Mouse (Mus musculus) embryonic facial prominence, embryonic 11.5 days (tissue): Measurements from ENCODE around the gene Frs2. TPM values are rescaled to one million over a fixed set of nuclear protein-coding genes. Genes with fewer than 3 reads are reported as not detected.

ENCODE experiments used
- ATAC-seq: fragments of 200-750 bp; cut with Nextera tagmentation; replicated peaks from 2 replicates; pipeline ENCODE4 v1.8.0; 2017; ENCODE audit warnings: low read depth; ENCODE audit not compliant: insufficient number of reproducible peaks, low FRiP score, low TSS enrichment
- DNase-seq: peaks from one replicate; pipeline ENCODE4 v3.0.0-alpha.2; 2015; ENCODE audit warnings: low spot score
- H3K27ac ChIP-seq: fragments of 300-500 bp; sonication (generic); replicated peaks from 2 replicates; pipeline ENCODE4 v1.5.1; 2014; ENCODE audit warnings: mild to moderate bottlenecking, low read depth, low read length, control low read depth
- H3K27me3 ChIP-seq: fragments of 300-500 bp; sonication (generic); 2 replicates; pipeline ENCODE4 v1.6.1; 2014; ENCODE audit warnings: mild to moderate bottlenecking, low read length, moderate library complexity, mixed read lengths; ENCODE audit not compliant: control insufficient read depth, insufficient read depth
- H3K36me3 ChIP-seq: fragments of 300-500 bp; sonication (generic); replicated peaks from 2 replicates; pipeline ENCODE4 v1.6.1; 2014; ENCODE audit warnings: low read depth, mild to moderate bottlenecking, low read length, moderate library complexity, mixed read lengths; ENCODE audit not compliant: control insufficient read depth, insufficient read depth
- H3K4me1 ChIP-seq: fragments of 300-500 bp; sonication (generic); 2 replicates; pipeline ENCODE4 v1.6.1; 2014; ENCODE audit warnings: low read length, mixed read lengths; ENCODE audit not compliant: control insufficient read depth, insufficient read depth
- H3K4me2 ChIP-seq: fragments of 300-500 bp; sonication (generic); 2 replicates; pipeline ENCODE4 v1.6.1; 2014; ENCODE audit warnings: low read depth, mild to moderate bottlenecking, control low read depth, low read length, moderate library complexity
- H3K4me3 ChIP-seq: fragments of 300-500 bp; sonication (generic); 2 replicates; pipeline ENCODE4 v1.5.1; 2014; ENCODE audit warnings: low read depth, low read length, control low read depth
- H3K9ac ChIP-seq: fragments of 300-500 bp; sonication (generic); replicated peaks from 2 replicates; pipeline ENCODE4 v1.6.1; 2014; ENCODE audit warnings: mild to moderate bottlenecking, control low read depth, low read length
- H3K9me3 ChIP-seq: fragments of 300-500 bp; sonication (generic); replicated peaks from 2 replicates; pipeline ENCODE4 v1.6.1; 2016; ENCODE audit warnings: mild to moderate bottlenecking, low read length, inconsistent platforms, mixed read lengths; ENCODE audit not compliant: control insufficient read depth
- WGBS: fragments of 180-500 bp; shearing (Covaris S2); extraction: QIAGEN DNeasy Blood & Tissue Kit; methylation state at CpG from one replicate; pipeline ENCODE4 v1.1.7; 2014; 5-methylcytosine and 5-hydroxymethylcytosine counted together
- polyA plus RNA-seq: library from polyadenylated mRNA; unstranded; fragments of >200 nt; fragmentation: Nextera tagmentation; extraction: Ambion mirVana; gene quantifications from 2 replicates; pipeline ENCODE4 v1.2.1, GENCODE M21; 2014

Frs2 gene
- polyA plus RNA-seq, 1 experiment from 2014 or later = 25.5 TPM

DNA sequence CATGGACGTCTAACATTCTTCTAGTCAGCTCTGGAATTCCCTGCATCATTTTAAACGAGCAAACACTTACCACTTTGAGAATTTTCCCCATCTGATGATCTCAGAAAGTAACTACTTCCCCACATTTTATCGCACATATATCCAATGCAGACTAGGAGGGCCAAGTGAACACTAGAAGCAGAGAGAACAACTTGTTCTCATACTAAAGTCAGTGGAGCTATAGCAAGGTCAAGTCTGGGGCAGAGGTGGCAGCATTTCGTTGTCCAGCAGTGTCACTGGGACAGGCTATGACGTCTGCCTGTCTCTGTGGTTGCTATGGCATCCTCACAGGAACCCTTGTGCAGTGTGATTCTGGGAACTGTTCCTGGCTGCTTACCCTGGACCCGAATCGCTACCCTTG is 36.9 kb downstream of the Frs2 start:
- Histone ChIP-seq H3K9ac (no peak overlapping the region), H3K4me2 (no peak overlapping the region), H3K27me3 (no peaks in the 10 kb centered on the region), H3K36me3 (no peaks in the 10 kb centered on the region), H3K4me3 (no peak overlapping the region), H3K9me3 (no peaks in the 10 kb centered on the region), H3K4me1 (no peaks in the 10 kb centered on the region), H3K27ac (no peak overlapping the region)
- ATAC-seq (no peak), DNase-seq (no peak)
- WGBS = 73% methylated on average over 7 of the region's 7 CpGs

GRCm38 (mm10) chr10:117110271-117110670 is 38.1 kb downstream of the Frs2 start:
- Histone ChIP-seq H3K4me1 (no peaks in the 10 kb centered on the region), H3K4me3 (no peak overlapping the region), H3K36me3 (no peaks in the 10 kb centered on the region), H3K9me3 (no peaks in the 10 kb centered on the region), H3K9ac (no peak overlapping the region), H3K27me3 (no peaks in the 10 kb centered on the region), H3K4me2 (no peak overlapping the region), H3K27ac (no peak overlapping the region)
- ATAC-seq (no peak), DNase-seq (no peak)
- WGBS = 71% methylated on average over 3 of the region's 3 CpGs

DNA sequence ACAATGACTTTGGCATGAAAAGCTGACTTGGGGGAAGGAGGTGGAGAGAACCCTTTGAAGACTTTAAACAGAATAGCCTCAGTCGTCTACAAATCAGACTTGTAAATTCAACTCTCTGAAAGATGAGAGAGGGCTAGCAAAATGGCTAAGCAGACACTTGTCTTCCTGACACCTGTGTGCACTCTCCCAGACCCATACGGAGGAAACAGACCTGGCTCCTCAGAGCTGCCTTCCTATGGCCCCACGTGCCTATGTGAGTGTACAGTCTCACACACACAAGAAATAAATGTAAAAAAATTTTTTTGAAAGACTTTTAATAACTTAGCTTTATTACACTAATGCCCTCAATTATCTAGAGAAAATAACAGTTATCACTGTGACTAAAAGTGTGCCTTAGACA is 41.6 kb downstream of the Frs2 start:
- DNase-seq (no peak), ATAC-seq (no peak)
- WGBS = 35% methylated on average over 3 of the region's 3 CpGs
- H3K9me3 ChIP-seq = no peaks in the 10 kb centered on the region
- H3K27me3 ChIP-seq = no peaks in the 10 kb centered on the region
- H3K9ac ChIP-seq = no peak overlapping the region
- no peak overlapping the region for H3K4me3 ChIP-seq
- no peak overlapping the region for H3K27ac ChIP-seq
- no peaks in the 10 kb centered on the region for H3K36me3 ChIP-seq
- H3K4me2 ChIP-seq = no peak overlapping the region
- no peaks in the 10 kb centered on the region for H3K4me1 ChIP-seq

DNA sequence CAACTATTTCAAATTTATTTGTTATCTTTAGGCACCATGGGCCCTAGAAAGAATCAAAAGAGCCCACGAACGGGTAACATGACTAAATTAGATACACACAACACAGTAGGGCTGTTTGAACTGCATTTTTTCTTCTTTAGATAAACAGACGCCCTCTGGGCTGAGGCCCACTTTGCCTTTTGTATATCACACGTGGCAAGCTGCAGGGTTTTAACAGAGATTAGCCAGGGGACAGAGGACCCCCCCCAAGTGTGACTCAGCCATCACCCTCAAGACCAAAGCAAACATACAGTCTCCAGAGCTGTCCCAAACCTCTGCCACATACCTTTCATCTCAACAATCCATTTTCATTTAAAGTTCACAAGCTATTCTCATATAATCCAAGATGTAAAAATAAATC is 42.1 kb downstream of the Frs2 start:
- H3K27me3 ChIP-seq = no peaks in the 10 kb centered on the region
- H3K9me3 ChIP-seq = no peaks in the 10 kb centered on the region
- WGBS = 14% methylated on average over 4 of the region's 4 CpGs
- H3K4me2 ChIP-seq = no peak overlapping the region
- no peaks in the 10 kb centered on the region for H3K36me3 ChIP-seq
- no peak overlapping the region for H3K4me3 ChIP-seq
- H3K27ac ChIP-seq = no peak overlapping the region
- DNase-seq = no peak
- H3K4me1 ChIP-seq = no peaks in the 10 kb centered on the region
- H3K9ac ChIP-seq = no peak overlapping the region
- ATAC-seq = no peak

- ATAC-seq = no peak
Observed at GRCm38 (mm10) chr10:117105015-117105414, 43.3 kb downstream of the Frs2 start.

GRCm38 (mm10) chr10:117103854-117104598 is 44.3 kb downstream of the Frs2 start:
- H3K9ac ChIP-seq = no peak overlapping the region
- no peak overlapping the region for H3K4me3 ChIP-seq
- H3K27ac ChIP-seq = no peak overlapping the region
- DNase-seq = no peak
- H3K4me2 ChIP-seq = no peak overlapping the region
- H3K36me3 ChIP-seq = no peaks in the 10 kb centered on the region
- no peaks in the 10 kb centered on the region for H3K4me1 ChIP-seq
- ATAC-seq = no peak
- no peaks in the 10 kb centered on the region for H3K9me3 ChIP-seq
- H3K27me3 ChIP-seq = no peaks in the 10 kb centered on the region

More at GRCm38 (mm10) chr10:117105015-117105414, 43.3 kb downstream of the Frs2 start:
- Histone ChIP-seq H3K4me2 (no peak overlapping the region), H3K36me3 (no peaks in the 10 kb centered on the region), H3K9me3 (no peaks in the 10 kb centered on the region), H3K27ac (no peak overlapping the region), H3K9ac (no peak overlapping the region), H3K4me3 (no peak overlapping the region), H3K27me3 (no peaks in the 10 kb centered on the region), H3K4me1 (no peaks in the 10 kb centered on the region)
- WGBS = 62% methylated on average over 4 of the region's 4 CpGs
- no peak for DNase-seq

- Histone ChIP-seq H3K4me1 (no peaks in the 10 kb centered on the region), H3K4me3 (no peak overlapping the region), H3K36me3 (no peaks in the 10 kb centered on the region; the same call in 1 of the 2 replicates), H3K27ac (no peak overlapping the region), H3K27me3 (no peaks in the 10 kb centered on the region), H3K9ac (no peak overlapping the region), H3K4me2 (no peak overlapping the region), H3K9me3 (no peaks in the 10 kb centered on the region)
- 70% methylated on average over 5 of the region's 5 CpGs for WGBS
- no peak for DNase-seq
- no peak for ATAC-seq
Observed at GRCm38 (mm10) chr10:117100175-117100574, 48.2 kb downstream of the Frs2 start.

- H3K27ac ChIP-seq = no peak overlapping the region
- no peaks in the 10 kb centered on the region for H3K9me3 ChIP-seq
- H3K4me1 ChIP-seq = no peaks in the 10 kb centered on the region
Observed at GRCm38 (mm10) chr10:117097116-117097698, 51.1 kb downstream of the Frs2 start.

More at GRCm38 (mm10) chr10:117097116-117097698, 51.1 kb downstream of the Frs2 start:
- Histone ChIP-seq H3K9ac (no peak overlapping the region), H3K4me3 (no peak overlapping the region), H3K27me3 (no peaks in the 10 kb centered on the region), H3K4me2 (no peak overlapping the region), H3K36me3 (no peaks in the 10 kb centered on the region; the same call in 1 of the 2 replicates)
- 86% methylated on average over 2 of the region's 2 CpGs for WGBS
- ATAC-seq = no peak
- no peak for DNase-seq
